Mouse (Mus musculus) heart, embryonic 10.5 days (tissue): ENCODE measurements at regions not wholly inside any gene's neighbourhood (a gene's known extent, or its start where the extent isn't known, plus 50 kb on each side); places are given as distances from the start of the nearest gene placed in this dataset.
A peak's percentile ranks its signal among the peaks of the same experiment; 100 is the strongest.

Experiments
- DNase-seq: peaks from one replicate; pipeline ENCODE4 v3.0.0-alpha.2; 2017; ENCODE audit warnings: low spot score
- H3K27ac ChIP-seq: fragments of 300-500 bp; sonication (generic); 2 replicates; pipeline ENCODE4 v1.5.1; 2016; ENCODE audit warnings: mild to moderate bottlenecking
- H3K27me3 ChIP-seq: fragments of 300-500 bp; sonication (generic); 2 replicates; pipeline ENCODE4 v1.6.1; 2016; ENCODE audit warnings: mild to moderate bottlenecking; ENCODE audit not compliant: poor library complexity, insufficient read depth, severe bottlenecking
- H3K36me3 ChIP-seq: fragments of 300-500 bp; sonication (generic); 2 replicates; pipeline ENCODE4 v1.6.1; 2016; ENCODE audit warnings: mild to moderate bottlenecking, moderate library complexity
- H3K4me1 ChIP-seq: fragments of 300-500 bp; sonication (generic); 2 replicates; pipeline ENCODE4 v1.6.1; 2016; ENCODE audit warnings: mild to moderate bottlenecking
- H3K4me3 ChIP-seq: fragments of 300-500 bp; sonication (generic); 2 replicates; pipeline ENCODE4 v1.5.1; 2016; ENCODE audit warnings: mild to moderate bottlenecking, moderate library complexity
- H3K9me3 ChIP-seq: fragments of 300-500 bp; sonication (generic); 2 replicates; pipeline ENCODE4 v1.6.1; 2016; ENCODE audit warnings: mild to moderate bottlenecking, moderate library complexity
- WGBS: fragments of 180-500 bp; shearing (Covaris S2); methylation state at CpG from one replicate; pipeline ENCODE4 v1.1.7; 2016; 5-methylcytosine and 5-hydroxymethylcytosine counted together

DNA sequence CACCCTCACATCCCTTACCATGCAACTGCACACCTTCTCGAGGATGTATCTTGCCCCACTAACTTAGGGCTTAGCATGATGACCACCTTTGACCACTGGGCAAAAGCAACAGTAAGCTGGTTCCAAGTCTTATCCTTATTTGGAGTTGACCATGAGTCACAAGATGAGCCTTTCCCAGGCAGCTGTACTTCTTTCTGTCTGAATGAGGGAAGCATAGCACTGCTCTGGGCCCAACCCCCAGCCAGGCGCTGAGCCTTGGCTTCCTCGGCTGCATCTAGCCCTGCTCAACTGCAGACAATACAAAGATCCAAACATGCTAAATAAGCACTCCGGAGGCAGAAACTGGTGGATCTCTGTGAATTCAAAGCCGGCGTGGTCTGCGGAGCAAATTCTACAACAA is 392.9 kb downstream of the H2al1j start:
- H3K27ac ChIP-seq: no peak overlapping the region
- WGBS: 67% methylated on average over 7 of the region's 7 CpGs
- H3K4me1 ChIP-seq: no peaks in the 10 kb centered on the region
- no peaks in the 10 kb centered on the region for H3K36me3 ChIP-seq
- peaks cover 19% of the 10 kb centered on the region; the same call in 1 of the 2 replicates for H3K27me3 ChIP-seq
- no peak for DNase-seq
- no peak overlapping the region for H3K4me3 ChIP-seq
- H3K9me3 ChIP-seq: no peaks in the 10 kb centered on the region

GRCm38 (mm10) chrX:11722730-11723129 is 395.1 kb downstream of the H2al1j start:
- Histone ChIP-seq H3K4me1 (no peaks in the 10 kb centered on the region), H3K9me3 (no peaks in the 10 kb centered on the region), H3K27me3 (peaks cover 24% of the 10 kb centered on the region; the same call in 1 of the 2 replicates), H3K27ac (no peak overlapping the region), H3K36me3 (no peaks in the 10 kb centered on the region), H3K4me3 (no peak overlapping the region)
- DNase-seq: no peak
- WGBS: 69% methylated on average over 4 of the region's 4 CpGs

- DNase-seq: no peak
- Histone ChIP-seq H3K36me3 (no peaks in the 10 kb centered on the region), H3K27ac (no peak overlapping the region), H3K9me3 (no peaks in the 10 kb centered on the region), H3K4me1 (no peaks in the 10 kb centered on the region), H3K4me3 (no peak overlapping the region), H3K27me3 (peaks cover 31% of the 10 kb centered on the region; the same call in 1 of the 2 replicates)
- WGBS: 87% methylated on average over 8 of the region's 8 CpGs
Measured at GRCm38 (mm10) chrX:11724718-11725117, 397.1 kb downstream of the H2al1j start.

DNA sequence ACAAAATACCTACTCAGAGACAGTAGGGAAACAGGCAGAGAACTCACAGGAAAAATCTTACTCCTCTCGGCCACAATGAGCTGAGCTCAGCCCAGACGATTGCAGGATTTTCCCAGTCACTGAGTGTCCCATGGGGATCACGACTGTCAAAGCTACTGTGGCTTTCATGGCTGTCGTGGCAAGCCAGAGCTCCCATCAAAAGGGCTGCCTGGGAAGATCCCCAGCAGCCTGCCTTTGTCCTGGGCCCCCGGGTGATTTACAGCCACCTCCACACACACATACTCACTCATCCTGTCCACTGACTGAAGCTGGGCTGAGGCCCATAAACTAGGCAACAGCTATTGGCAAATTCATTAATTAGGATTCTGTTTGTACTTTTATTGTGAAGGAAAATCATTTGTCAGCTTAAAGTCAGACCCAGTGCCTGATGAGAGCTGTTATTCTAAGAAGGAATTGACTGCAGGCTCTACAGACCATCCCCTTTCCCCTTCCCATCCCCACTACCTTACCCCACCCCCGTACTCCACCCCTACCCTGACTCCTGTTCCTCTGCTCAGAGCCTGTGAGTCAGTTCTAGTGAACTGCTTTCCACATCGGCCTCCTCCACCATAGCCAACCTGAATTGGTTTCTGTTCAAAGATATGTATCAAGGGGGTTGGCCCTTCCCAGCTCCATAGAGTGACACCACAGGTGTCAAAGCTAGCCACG is 399.1 kb downstream of the H2al1j start:
- peaks cover 34% of the 10 kb centered on the region; the same call in 1 of the 2 replicates for H3K27me3 ChIP-seq
- no peak for DNase-seq
- H3K4me1 ChIP-seq: no peaks in the 10 kb centered on the region
- 34% methylated on average over 8 of the region's 8 CpGs for WGBS
- H3K27ac ChIP-seq: no peak overlapping the region
- no peak overlapping the region for H3K4me3 ChIP-seq
- H3K36me3 ChIP-seq: no peaks in the 10 kb centered on the region
- H3K9me3 ChIP-seq: no peaks in the 10 kb centered on the region

GRCm38 (mm10) chrX:11728481-11728880 is 400.9 kb downstream of the H2al1j start:
- no peak for DNase-seq
- H3K9me3 ChIP-seq: no peaks in the 10 kb centered on the region
- H3K27me3 ChIP-seq: peaks cover 38% of the 10 kb centered on the region; the same call in 1 of the 2 replicates
- H3K4me3 ChIP-seq: no peak overlapping the region
- 83% methylated on average over 4 of the region's 4 CpGs for WGBS
- no peaks in the 10 kb centered on the region for H3K36me3 ChIP-seq
- no peaks in the 10 kb centered on the region for H3K4me1 ChIP-seq
- no peak overlapping the region for H3K27ac ChIP-seq

GRCm38 (mm10) chrX:11729992-11730391 is 402.4 kb downstream of the H2al1j start:
- H3K27ac ChIP-seq: no peak overlapping the region
- DNase-seq: no peak
- H3K27me3 ChIP-seq: peaks cover 45% of the 10 kb centered on the region; the same call in 1 of the 2 replicates
- H3K4me3 ChIP-seq: no peak overlapping the region
- no peaks in the 10 kb centered on the region for H3K36me3 ChIP-seq
- H3K4me1 ChIP-seq: peaks cover 7% of the 10 kb centered on the region
- WGBS: 65% methylated on average over 6 of the region's 6 CpGs
- H3K9me3 ChIP-seq: no peaks in the 10 kb centered on the region

DNA sequence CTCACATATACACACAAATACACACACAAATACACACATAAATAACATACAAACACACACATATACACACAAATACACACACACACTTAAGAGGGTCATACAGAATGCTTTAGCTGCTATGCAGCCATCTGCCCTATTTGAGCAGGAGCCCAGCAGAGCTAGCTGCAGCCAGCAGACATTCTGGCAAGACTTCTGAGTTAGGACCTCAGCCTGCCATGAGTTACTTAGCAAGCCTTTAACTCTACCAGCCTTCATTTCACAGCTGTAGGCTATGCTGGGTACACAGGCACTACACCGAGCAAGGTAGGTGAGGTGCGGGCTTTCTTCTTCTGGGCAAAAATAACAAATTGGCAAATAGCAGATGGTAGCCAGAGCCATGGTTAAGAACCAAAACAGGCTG is 404.7 kb downstream of the H2al1j start:
- Histone ChIP-seq H3K4me1 (peaks cover 15% of the 10 kb centered on the region), H3K27ac (no peak overlapping the region), H3K36me3 (no peaks in the 10 kb centered on the region), H3K9me3 (no peaks in the 10 kb centered on the region), H3K27me3 (peaks cover 55% of the 10 kb centered on the region; the same call in 1 of the 2 replicates), H3K4me3 (no peak overlapping the region)
- DNase-seq: no peak
- WGBS: 91% methylated on average over 2 of the region's 2 CpGs

- 34% methylated on average over 27 of the region's 27 CpGs for WGBS
- Histone ChIP-seq H3K4me3 (peak overlapping the region; percentile 3; the same call in 1 of the 2 replicates), H3K27me3 (peaks cover 67% of the 10 kb centered on the region; the same call in 1 of the 2 replicates), H3K27ac (peak overlapping the region; percentile 70), H3K9me3 (no peaks in the 10 kb centered on the region), H3K36me3 (no peaks in the 10 kb centered on the region), H3K4me1 (peaks cover 18% of the 10 kb centered on the region)
- DNase-seq: no peak
Measured at GRCm38 (mm10) chrX:11734505-11735435, 407.1 kb downstream of the H2al1j start.

- Histone ChIP-seq H3K4me1 (peaks cover 20% of the 10 kb centered on the region), H3K36me3 (no peaks in the 10 kb centered on the region), H3K9me3 (no peaks in the 10 kb centered on the region), H3K27ac (peak overlapping the region; percentile 70; the same call in 1 of the 2 replicates), H3K27me3 (peaks cover 67% of the 10 kb centered on the region; the same call in 1 of the 2 replicates), H3K4me3 (no peak overlapping the region)
- WGBS: 43% methylated on average over 17 of the region's 17 CpGs
- no peak for DNase-seq
Measured at GRCm38 (mm10) chrX:11735516-11736170, 408.0 kb downstream of the H2al1j start.

DNA sequence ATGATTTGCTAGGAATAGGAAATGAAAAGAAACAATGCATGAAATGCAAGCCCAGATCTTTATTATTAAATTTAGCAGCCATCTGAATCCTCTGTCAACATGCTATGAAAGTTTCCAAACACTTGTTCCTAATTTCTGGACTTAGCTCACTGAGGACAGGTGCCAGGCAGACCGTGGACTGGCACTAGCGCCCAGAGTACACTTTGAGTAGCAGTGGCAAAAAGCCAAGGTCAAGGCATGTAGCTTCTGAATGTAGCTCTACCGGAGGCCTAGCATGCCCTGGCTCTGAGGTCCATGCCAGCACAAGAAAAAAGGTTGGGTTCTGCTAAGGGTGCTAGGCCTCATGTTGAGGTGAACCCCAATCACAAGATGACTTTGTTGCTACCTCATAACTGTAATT is 408.9 kb downstream of the H2al1j start:
- Histone ChIP-seq H3K4me3 (no peak overlapping the region), H3K4me1 (peaks cover 20% of the 10 kb centered on the region), H3K9me3 (no peaks in the 10 kb centered on the region), H3K36me3 (no peaks in the 10 kb centered on the region), H3K27ac (no peak overlapping the region), H3K27me3 (peaks cover 66% of the 10 kb centered on the region; the same call in 1 of the 2 replicates)
- DNase-seq: no peak
- 80% methylated on average over 3 of the region's 3 CpGs for WGBS

DNA sequence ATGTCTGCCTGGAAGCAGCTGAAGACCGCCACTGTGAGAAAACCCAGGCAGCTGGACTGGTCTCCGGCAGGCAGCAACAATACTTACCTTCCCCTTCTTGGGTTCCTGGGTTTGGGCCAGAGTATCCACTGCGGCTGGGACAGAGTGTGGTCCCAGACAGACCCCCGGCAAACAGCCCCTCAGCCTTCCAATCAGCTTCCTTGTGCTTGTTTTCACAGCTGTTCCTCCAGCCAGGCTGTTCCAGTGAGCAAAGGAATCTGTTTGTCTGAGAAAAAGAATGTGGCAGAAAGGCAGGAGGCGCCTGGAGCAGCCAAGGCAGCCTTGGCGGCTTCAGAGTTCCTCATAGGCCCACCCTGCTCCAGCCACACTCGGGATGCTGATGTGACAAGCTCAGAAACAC is 411.9 kb downstream of the H2al1j start:
- Histone ChIP-seq H3K9me3 (no peaks in the 10 kb centered on the region), H3K27ac (no peak overlapping the region), H3K4me1 (peaks cover 17% of the 10 kb centered on the region), H3K36me3 (no peaks in the 10 kb centered on the region), H3K27me3 (peaks cover 49% of the 10 kb centered on the region; the same call in 1 of the 2 replicates), H3K4me3 (no peak overlapping the region)
- DNase-seq: no peak
- WGBS: 35% methylated on average over 7 of the region's 7 CpGs

DNA sequence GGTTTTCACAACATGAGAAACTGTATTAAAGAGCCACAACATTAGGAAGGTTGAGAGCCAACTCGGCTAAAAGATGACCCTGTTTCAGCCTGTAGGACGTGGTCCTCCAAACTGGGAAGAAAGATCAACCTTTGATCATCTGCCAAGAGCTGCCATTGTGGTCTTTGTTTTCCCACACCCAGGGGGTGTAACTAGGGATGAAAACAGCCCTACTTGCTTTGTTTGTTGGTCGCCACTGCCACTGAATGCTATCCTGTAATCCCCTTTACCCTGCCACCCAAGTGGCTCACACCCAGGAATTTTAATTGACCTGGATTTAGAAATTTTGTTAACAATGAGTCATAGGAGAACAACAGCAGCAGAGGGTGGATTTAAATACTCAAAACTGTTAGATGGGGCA is 414.2 kb downstream of the Bcor start:
- WGBS: 37% methylated on average over 3 of the region's 3 CpGs

More for the DNA sequence above, 414.2 kb downstream of the Bcor start:
- Histone ChIP-seq H3K9me3 (no peaks in the 10 kb centered on the region), H3K4me1 (0 out of 2 replicates have a peak, but pooled peaks cover 4% of the 10 kb centered on the region), H3K27ac (no peak overlapping the region), H3K4me3 (no peak overlapping the region), H3K36me3 (no peaks in the 10 kb centered on the region), H3K27me3 (peaks cover 25% of the 10 kb centered on the region; the same call in 1 of the 2 replicates)
- no peak for DNase-seq
